Mouse (Mus musculus) WW6 (cell line): ENCODE measurements at regions not wholly inside any gene's neighbourhood (a gene's known extent, or its start where the extent isn't known, plus 50 kb on each side); places are given as distances from the start of the nearest gene placed in this dataset.
A peak's percentile ranks its signal among the peaks of the same experiment; 100 is the strongest.

Experiments used
- DNase-seq: peaks from one replicate; pipeline ENCODE4 v3.0.0-alpha.2; 2013; ENCODE audit warnings: low read depth, low spot score

DNA sequence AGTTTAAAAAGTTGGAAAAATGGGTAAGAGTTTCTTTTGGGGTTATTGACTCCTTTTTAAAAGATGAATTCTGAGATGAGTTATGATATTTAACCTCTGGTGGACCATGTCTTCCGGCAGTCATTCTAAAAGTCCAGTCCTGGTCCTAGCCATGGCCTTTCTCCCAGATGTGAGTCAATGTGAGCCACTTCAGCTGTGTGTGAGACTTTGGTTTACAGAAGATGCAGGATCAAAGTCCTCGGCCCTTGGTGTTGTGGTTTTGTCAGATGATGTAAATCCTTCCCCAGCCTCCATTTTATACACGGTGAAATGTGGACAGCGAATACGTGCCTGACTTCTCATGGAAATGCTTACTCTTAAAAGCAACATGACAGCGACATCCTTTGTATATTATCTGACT is 287.0 kb upstream of the Tmem132c start:
- DNase-seq, result no peak

DNA sequence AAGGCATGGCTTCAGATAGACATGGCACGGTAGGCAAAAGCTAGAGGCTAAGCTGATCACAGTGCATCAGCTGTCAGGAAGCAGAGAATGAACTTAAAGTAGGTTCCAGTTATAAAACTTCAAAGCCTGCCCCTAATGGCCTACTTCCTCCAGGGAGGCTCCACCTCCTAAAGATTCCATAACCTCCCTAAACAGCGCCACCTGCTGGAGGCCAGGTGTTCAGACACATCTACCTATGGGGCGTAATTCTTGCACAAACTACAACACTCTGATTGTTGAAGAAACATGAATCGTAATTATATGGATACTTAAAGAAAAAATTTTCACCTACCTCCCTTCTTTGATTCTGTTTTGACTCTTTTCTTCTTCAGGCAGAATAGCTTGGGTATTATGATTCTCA is 277.0 kb upstream of the Tmem132c start:
- DNase-seq, result no peak

DNA sequence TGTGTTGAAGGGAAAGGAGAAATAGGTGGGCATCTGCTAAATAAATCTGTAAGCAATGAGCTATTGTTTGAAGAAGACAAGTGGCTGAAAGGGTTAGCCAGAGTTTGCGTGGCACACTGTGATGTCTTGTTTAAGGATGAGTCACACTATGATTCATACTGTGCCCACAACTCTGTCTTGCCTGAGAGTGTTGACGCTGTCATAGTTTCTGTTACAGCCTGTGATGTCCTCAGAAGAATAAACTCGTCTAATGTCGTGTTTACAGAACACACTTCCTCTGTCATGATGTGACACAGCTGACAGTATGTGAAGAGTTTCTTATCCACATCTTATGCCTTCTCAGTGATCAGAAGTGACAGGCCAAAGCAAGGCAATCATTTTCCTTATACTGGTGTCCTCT is 274.5 kb upstream of the Tmem132c start:
- no peak for DNase-seq

DNA sequence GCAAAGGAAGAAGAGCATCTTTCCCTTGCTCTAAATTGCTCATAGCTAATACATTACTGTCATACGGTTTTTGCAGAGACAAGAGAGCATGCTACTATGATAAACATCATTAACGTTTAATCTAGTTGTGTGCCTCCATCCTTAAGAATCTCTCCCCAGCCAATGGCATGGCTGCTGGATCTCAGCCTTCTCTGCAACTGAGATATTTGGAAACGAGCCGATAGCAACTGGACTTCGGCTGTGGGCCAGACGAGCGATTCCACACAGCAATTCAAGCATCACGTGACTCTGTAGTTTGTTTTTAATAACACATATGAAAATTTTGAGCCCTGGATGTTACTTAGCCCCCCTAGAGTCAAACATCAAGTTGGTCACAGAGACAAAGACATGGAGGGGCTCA is 272.2 kb upstream of the Tmem132c start:
- no peak for DNase-seq

DNA sequence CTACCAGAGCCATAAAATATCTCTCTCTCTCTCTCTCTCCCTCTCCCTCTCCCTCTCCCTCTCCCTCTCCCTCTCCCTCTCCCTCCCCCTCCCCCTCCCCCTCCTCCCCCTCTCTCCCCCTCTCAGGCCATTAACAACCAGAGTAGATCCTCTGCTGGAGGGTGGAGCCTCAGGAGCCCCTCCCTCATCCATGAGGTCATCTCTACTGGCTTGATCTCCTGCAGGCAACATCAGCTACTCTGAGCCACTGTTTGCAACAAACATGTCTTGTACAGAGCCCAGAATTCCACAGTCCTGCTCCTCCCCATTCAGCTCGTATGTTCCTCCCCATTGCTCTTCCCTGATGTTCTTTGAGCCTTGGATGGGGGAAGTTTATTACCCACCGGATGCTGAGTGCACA is 270.3 kb upstream of the Tmem132c start:
- no peak for DNase-seq

DNA sequence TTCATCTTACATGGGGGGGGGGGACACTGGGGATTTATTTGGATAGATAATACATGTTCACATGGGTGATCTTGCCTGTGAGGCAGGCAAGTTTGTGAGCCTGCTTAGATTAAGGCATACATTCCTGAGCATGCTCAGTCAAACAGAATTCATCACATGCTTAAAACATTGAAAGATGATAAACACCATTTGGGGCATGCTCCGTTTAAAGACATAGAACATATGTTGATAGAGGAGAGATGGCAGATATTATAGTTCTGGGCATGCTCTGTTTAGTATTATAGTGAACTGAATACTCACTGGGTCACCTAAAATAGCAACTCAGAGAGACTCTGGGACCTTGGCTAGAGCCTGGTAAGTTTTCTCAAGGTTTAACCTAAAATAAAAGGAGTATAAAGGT is 269.6 kb upstream of the Tmem132c start:
- no peak for DNase-seq

DNA sequence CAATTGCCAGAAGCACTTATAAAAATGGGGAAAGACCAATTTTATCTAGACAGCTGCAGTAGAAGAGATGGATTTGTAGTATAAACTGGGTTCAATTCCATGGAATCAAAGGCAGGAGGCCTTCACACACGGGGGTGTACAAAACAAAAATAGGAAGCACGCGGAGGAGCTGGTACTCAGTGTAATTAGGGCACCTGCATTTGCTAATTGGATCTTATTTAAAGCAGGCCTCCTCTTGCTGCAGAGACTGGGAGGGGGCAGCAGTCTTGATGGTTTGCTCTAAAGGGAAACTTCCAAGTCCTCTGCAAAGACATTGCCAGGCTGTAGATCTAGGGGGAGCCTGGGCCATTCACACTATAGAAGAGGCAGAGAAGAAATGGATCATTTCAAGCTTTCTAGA is 268.2 kb upstream of the Tmem132c start:
- DNase-seq, result no peak

DNA sequence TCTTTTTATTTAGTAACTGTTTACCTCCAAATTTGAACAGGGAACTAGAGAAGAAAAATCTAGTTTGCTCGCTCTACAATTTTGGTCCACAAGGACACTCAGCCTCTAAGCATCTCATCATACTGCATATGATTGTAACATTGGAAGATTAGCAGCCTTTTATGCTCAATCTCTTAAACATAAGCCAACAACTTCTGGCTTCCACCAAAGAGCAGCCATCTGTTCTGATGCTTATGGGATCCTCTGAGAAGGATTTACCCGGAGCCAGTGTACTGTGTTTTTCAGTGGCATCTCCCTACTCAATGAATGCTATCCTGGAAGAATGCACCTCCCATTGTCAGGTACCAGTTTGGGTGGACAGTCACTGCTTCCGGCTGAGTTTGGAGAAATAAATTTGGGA is 267.0 kb upstream of the Tmem132c start:
- DNase-seq, result no peak

DNA sequence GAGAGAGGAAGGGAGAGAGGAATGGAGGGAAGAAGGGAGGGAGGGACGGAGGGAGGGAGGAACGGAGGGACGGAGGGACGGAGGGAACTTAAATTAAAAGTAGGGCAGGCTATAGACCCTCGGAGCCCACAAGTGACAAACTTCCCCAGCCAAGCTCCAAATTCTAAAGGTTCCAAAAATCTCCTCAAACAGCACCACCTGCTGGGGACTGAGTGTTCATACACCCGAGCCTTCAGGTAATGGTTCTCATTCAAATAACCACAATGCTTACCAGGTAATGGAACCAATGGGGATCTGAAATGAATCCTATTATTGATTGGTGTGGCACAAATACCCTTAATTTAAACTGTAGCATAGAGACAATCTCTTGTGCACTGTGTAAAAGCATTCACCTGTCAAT is 246.0 kb upstream of the Tmem132c start:
- peak; percentile 9 for DNase-seq

DNA sequence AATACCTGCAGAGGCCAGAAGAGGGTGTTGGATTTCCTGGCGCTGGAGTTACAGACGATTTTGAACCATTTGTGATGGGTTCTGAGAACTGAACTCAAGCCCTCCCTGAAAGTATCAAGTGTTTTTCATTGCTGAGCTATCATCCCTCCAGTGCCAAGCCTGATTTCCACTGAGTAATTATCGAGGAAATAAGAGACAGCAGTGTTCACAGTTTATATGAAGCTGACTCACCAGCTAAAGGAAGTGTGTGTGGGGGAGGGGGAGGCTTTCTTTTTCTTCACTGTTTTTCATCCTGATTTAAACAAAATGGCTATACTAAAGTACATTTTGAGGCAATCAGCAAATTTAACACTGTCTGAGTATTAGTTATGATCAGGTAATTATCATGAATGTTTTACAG is 227.4 kb upstream of the Tmem132c start:
- DNase-seq, result no peak

DNA sequence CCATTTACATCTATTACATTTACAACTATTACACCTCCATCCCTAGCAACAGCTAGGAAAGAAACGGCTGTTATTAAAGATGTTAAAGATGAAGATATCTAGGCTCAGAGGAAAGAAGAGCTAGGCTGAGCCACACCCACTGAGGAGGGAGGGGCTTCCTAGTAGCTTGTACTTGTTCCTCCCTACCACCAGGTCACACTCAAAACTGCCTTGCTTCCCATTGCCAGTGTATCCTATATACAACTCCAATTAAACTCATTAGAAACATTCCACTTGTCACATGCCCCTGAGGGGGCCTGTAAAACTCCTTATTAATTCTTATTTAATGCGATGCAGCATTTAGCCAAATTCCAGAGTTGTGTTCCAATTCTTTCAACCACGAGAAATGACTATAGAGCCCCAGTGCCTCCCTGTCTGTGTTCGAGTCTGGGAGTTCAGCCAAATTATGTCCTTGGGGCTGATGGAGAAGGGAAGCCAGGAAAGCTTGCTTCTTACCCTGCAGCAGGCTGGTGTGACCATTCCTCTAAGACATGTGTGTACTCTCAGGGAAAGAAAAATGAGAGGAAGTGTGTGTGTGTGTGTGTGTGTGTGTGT is 225.0 kb upstream of the Tmem132c start:
- DNase-seq, result no peak

DNA sequence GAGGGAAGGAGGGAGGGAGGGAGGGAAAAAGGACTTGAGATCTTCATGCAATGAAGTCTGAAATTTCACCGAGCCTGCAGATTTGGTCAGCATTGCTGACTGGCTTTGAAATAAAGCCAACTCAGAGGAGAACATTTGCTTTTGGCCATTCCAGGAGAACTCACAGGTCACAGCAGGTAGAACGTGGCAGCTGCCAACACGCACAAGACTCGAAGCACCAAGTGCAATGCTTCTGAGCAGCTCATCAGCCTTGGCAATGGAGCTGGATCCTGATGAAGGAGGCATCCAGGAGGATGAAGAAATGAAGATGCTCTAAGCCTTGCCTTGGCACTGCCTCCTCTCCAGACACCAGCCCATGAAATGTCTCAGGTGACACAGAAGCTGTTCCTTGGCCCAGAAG is 223.6 kb upstream of the Tmem132c start:
- no peak for DNase-seq

DNA sequence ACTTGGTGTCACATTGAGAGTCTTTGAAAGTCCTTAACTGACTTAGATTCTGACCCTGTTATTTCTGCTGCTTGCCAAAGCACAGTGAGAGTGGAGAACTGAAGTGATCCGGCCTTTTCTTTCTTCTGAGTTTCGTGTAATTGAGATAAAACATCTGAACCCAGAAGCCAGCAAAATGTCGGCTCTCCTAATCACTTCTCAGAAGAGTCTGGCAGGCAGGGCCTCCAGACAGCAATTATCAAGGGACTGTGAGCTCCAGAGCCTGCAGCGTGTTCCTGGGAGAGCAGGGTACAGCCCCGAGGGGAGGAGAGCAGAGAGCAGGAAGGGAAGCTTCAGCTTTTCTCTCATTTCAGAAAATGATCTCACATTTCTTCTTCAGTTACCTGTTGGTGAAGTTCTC is 205.1 kb upstream of the Tmem132c start:
- no peak for DNase-seq

DNA sequence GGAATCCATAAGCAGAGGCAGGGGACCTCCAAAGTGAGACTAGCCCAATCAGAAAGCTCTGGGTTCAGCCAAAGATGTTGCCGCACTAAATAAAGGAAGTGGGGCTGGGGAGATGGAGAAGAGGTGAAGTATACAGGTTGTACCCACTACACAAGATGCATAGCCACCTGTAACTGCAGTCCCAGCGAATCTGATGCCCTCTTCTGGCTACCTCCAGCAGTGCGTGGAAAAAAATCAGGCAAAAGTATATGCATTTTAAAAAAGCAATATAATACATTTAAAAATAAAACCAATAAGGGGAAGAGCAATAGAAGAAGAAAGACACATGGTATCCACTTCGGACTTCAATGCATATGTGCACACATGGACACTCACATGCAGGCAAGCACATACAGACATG is 183.8 kb upstream of the Tmem132c start:
- DNase-seq, result no peak

DNA sequence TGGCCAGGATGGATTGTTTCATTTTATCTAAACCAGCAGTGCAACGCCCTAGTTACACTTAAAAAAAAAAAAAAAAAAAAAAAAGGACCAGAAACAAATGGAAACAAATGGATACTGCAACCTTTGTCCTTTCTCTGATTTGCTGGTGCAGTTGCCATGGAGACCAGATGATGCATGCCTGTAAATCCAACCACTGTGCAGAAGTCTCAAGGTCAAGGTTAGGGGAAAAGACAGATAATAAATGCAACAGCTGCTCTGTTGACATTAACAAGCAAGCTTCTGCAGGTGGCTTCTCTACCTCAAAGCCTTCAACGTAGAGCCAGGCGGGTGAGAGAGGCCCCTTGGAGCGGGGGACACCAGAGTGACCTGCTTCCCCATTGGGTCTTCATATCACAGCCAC is 167.3 kb upstream of the Tmem132c start:
- no peak for DNase-seq
